Mouse (Mus musculus) heart, embryonic 13.5 days (tissue): Measurements from ENCODE around the gene Hectd4. TPM values are rescaled to one million over a fixed set of nuclear protein-coding genes. Genes with fewer than 3 reads are reported as not detected.

ENCODE experiments used
- ATAC-seq: fragments of 200-750 bp; cut with Nextera tagmentation; 2 replicates; pipeline ENCODE4 v1.8.0; 2017; ENCODE audit warnings: moderate TSS enrichment; ENCODE audit not compliant: insufficient number of reproducible peaks, low FRiP score, low TSS enrichment; ENCODE audit errors: extremely low read depth
- H3K27ac ChIP-seq: fragments of 300-500 bp; sonication (generic); replicated peaks from 2 replicates; pipeline ENCODE4 v1.5.1; 2015; ENCODE audit warnings: moderate library complexity, mild to moderate bottlenecking, inconsistent platforms
- H3K27me3 ChIP-seq: fragments of 300-500 bp; sonication (generic); replicated peaks from 2 replicates; pipeline ENCODE4 v1.6.1; 2015; ENCODE audit warnings: mild to moderate bottlenecking, inconsistent platforms
- H3K36me3 ChIP-seq: fragments of 300-500 bp; sonication (generic); 2 replicates; pipeline ENCODE4 v1.6.1; 2015; ENCODE audit warnings: mild to moderate bottlenecking, inconsistent platforms
- H3K4me1 ChIP-seq: fragments of 300-500 bp; sonication (generic); 2 replicates; pipeline ENCODE4 v1.6.1; 2015; ENCODE audit warnings: inconsistent platforms
- H3K4me2 ChIP-seq: fragments of 300-500 bp; sonication (generic); 2 replicates; pipeline ENCODE4 v1.6.1; 2015; ENCODE audit warnings: inconsistent platforms, mild to moderate bottlenecking, moderate library complexity
- H3K4me3 ChIP-seq: fragments of 300-500 bp; sonication (generic); 2 replicates; pipeline ENCODE4 v1.5.1; 2015; ENCODE audit warnings: moderate library complexity, mild to moderate bottlenecking, inconsistent platforms
- H3K9ac ChIP-seq: fragments of 300-500 bp; sonication (generic); 2 replicates; pipeline ENCODE4 v1.6.1; 2015; ENCODE audit warnings: inconsistent platforms, mild to moderate bottlenecking, moderate library complexity
- H3K9me3 ChIP-seq: fragments of 300-500 bp; sonication (generic); 2 replicates; pipeline ENCODE4 v1.6.1; 2016; ENCODE audit warnings: inconsistent platforms
- WGBS: fragments of 180-500 bp; shearing (Covaris S2); methylation state at CpG from one replicate; pipeline ENCODE4 v1.1.7; 2015; ENCODE audit warnings: mixed read lengths; 5-methylcytosine and 5-hydroxymethylcytosine counted together
- polyA plus RNA-seq: library from polyadenylated mRNA; unstranded; fragments of >200 nt; fragmentation: Nextera tagmentation; extraction: Ambion mirVana; gene quantifications from 2 replicates; pipeline ENCODE4 v1.2.1, GENCODE M21; 2015

The Hectd4 gene
- polyA plus RNA-seq, 1 experiment from 2014 or later = 2.8 TPM

GRCm38 (mm10) chr5:121386120-121386909 lies 166.3 kb downstream of the Hectd4 start:
- no peaks in the 10 kb centered on the region for H3K9me3 ChIP-seq
- 35% methylated on average over 22 of the region's 22 CpGs for WGBS
- peak overlapping the region; percentile 71 for H3K9ac ChIP-seq
- H3K27me3 ChIP-seq = no peaks in the 10 kb centered on the region
- H3K36me3 ChIP-seq = peaks cover 23% of the 10 kb centered on the region
- H3K27ac ChIP-seq = no peak overlapping the region
- peak overlapping the region; percentile 79 for H3K4me3 ChIP-seq
- H3K4me1 ChIP-seq = peaks cover 39% of the 10 kb centered on the region
- peak overlapping the region; percentile 82 for H3K4me2 ChIP-seq
- no peak for ATAC-seq

GRCm38 (mm10) chr5:121387126-121387525 lies 167.1 kb downstream of the Hectd4 start:
- Histone ChIP-seq H3K4me3 (no peak overlapping the region), H3K4me1 (peaks cover 39% of the 10 kb centered on the region), H3K9me3 (no peaks in the 10 kb centered on the region), H3K9ac (peak overlapping the region; percentile 71; the same call in 1 of the 2 replicates), H3K4me2 (no peak overlapping the region), H3K36me3 (peaks cover 15% of the 10 kb centered on the region), H3K27ac (no peak overlapping the region), H3K27me3 (no peaks in the 10 kb centered on the region)
- 46% methylated on average over 4 of the region's 4 CpGs for WGBS
- ATAC-seq = no peak

GRCm38 (mm10) chr5:121389106-121389505 lies 169.1 kb downstream of the Hectd4 start:
- 72% methylated on average over 7 of the region's 7 CpGs for WGBS
- H3K4me3 ChIP-seq = no peak overlapping the region
- no peaks in the 10 kb centered on the region for H3K9me3 ChIP-seq
- peaks cover 24% of the 10 kb centered on the region for H3K4me1 ChIP-seq
- H3K27ac ChIP-seq = no peak overlapping the region
- H3K9ac ChIP-seq = no peak overlapping the region
- H3K27me3 ChIP-seq = no peaks in the 10 kb centered on the region
- no peak for ATAC-seq
- H3K36me3 ChIP-seq = no peaks in the 10 kb centered on the region
- no peak overlapping the region for H3K4me2 ChIP-seq

GRCm38 (mm10) chr5:121389691-121390090 lies 169.7 kb downstream of the Hectd4 start:
- Histone ChIP-seq H3K27ac (no peak overlapping the region), H3K4me1 (peaks cover 18% of the 10 kb centered on the region), H3K9ac (no peak overlapping the region), H3K4me3 (no peak overlapping the region), H3K9me3 (no peaks in the 10 kb centered on the region), H3K36me3 (no peaks in the 10 kb centered on the region), H3K27me3 (no peaks in the 10 kb centered on the region), H3K4me2 (no peak overlapping the region)
- no peak for ATAC-seq

- H3K4me3 ChIP-seq = no peak overlapping the region
- no peak overlapping the region for H3K4me2 ChIP-seq
- no peak overlapping the region for H3K9ac ChIP-seq
- whole genome bisulfite sequencing = 51% methylated on average over 16 of the region's 16 CpGs
- ATAC-seq = no peak
- H3K4me1 ChIP-seq = no peaks in the 10 kb centered on the region
- H3K36me3 ChIP-seq = no peaks in the 10 kb centered on the region
- H3K9me3 ChIP-seq = no peaks in the 10 kb centered on the region
- H3K27me3 ChIP-seq = no peaks in the 10 kb centered on the region
- no peak overlapping the region for H3K27ac ChIP-seq
Measured at GRCm38 (mm10) chr5:121392667-121393380, 172.8 kb downstream of the Hectd4 start.

- Histone ChIP-seq H3K27ac (no peak overlapping the region), H3K4me2 (no peak overlapping the region), H3K9ac (no peak overlapping the region), H3K36me3 (no peaks in the 10 kb centered on the region), H3K4me3 (no peak overlapping the region), H3K4me1 (no peaks in the 10 kb centered on the region), H3K9me3 (no peaks in the 10 kb centered on the region), H3K27me3 (no peaks in the 10 kb centered on the region)
- ATAC-seq = no peak
- whole genome bisulfite sequencing = 71% methylated on average over 3 of the region's 3 CpGs
Measured at GRCm38 (mm10) chr5:121393402-121393801, 173.4 kb downstream of the Hectd4 start.

GRCm38 (mm10) chr5:121395621-121396020 lies 175.6 kb downstream of the Hectd4 start:
- ATAC-seq = no peak
- Histone ChIP-seq H3K27ac (no peak overlapping the region), H3K36me3 (no peaks in the 10 kb centered on the region), H3K4me1 (peaks cover 18% of the 10 kb centered on the region), H3K4me2 (no peak overlapping the region), H3K27me3 (no peaks in the 10 kb centered on the region), H3K9ac (no peak overlapping the region), H3K9me3 (no peaks in the 10 kb centered on the region), H3K4me3 (no peak overlapping the region)
- 65% methylated on average over 5 of the region's 5 CpGs for WGBS

GRCm38 (mm10) chr5:121397187-121398145 lies 177.4 kb downstream of the Hectd4 start, which contains the start of gene Naa25:
Gene Naa25 (plus strand): TSS chr5:121397936.
- H3K27ac ChIP-seq = peak within 1 kb of the TSS; percentile 92
- peak; percentile 85 for ATAC-seq

GRCm38 (mm10) chr5:121398146-121398964 lies 178.3 kb downstream of the Hectd4 start:
- peak overlapping the region; percentile 94 for H3K9ac ChIP-seq
- H3K9me3 ChIP-seq = no peaks in the 10 kb centered on the region
- ATAC-seq = peak; percentile 51; the same call in 1 of the 2 replicates
- peaks cover 10% of the 10 kb centered on the region for H3K36me3 ChIP-seq
- H3K4me1 ChIP-seq = peaks cover 33% of the 10 kb centered on the region
- under 1% methylated on average over 67 of the region's 67 CpGs for WGBS
- peak overlapping the region; percentile 54 for H3K27ac ChIP-seq
- H3K4me2 ChIP-seq = peak overlapping the region; percentile 96
- no peaks in the 10 kb centered on the region for H3K27me3 ChIP-seq
- H3K4me3 ChIP-seq = peak overlapping the region; percentile 98

More at GRCm38 (mm10) chr5:121397187-121398145, 177.4 kb downstream of the Hectd4 start, which contains the start of gene Naa25:
- H3K36me3 ChIP-seq = peaks cover 5% of the 10 kb centered on the region
- WGBS = 9% methylated on average over 53 of the region's 53 CpGs
- H3K9me3 ChIP-seq = no peaks in the 10 kb centered on the region
- peak within 1 kb of the TSS; percentile 98 for H3K4me3 ChIP-seq
- H3K4me1 ChIP-seq = peaks cover 27% of the 10 kb centered on the region
- H3K4me2 ChIP-seq = peak within 1 kb of the TSS; percentile 96
- H3K9ac ChIP-seq = peak within 1 kb of the TSS; percentile 94
- no peaks in the 10 kb centered on the region for H3K27me3 ChIP-seq

- peak overlapping the region; percentile 98 for H3K4me3 ChIP-seq
- ATAC-seq = no peak
- H3K4me1 ChIP-seq = peaks cover 40% of the 10 kb centered on the region
- H3K9ac ChIP-seq = peak overlapping the region; percentile 94
- H3K27me3 ChIP-seq = no peaks in the 10 kb centered on the region
- H3K4me2 ChIP-seq = peak overlapping the region; percentile 96
- H3K9me3 ChIP-seq = no peaks in the 10 kb centered on the region
- no peak overlapping the region for H3K27ac ChIP-seq
- 45% methylated on average over 9 of the region's 9 CpGs for WGBS
- H3K36me3 ChIP-seq = peaks cover 13% of the 10 kb centered on the region
Measured at GRCm38 (mm10) chr5:121398965-121399462, 179.0 kb downstream of the Hectd4 start.
